Mouse (Mus musculus) C3H10T1/2 (cell line): Measurements from ENCODE around the gene Txndc5. TPM values are rescaled to one million over a fixed set of nuclear protein-coding genes. Genes with fewer than 3 reads are reported as not detected.

ENCODE experiments used
- polyA plus RNA-seq, 2 experiments: library from polyadenylated mRNA; unstranded; fragments of >200 nt; fragmentation: generic; extraction: Trizol; gene quantifications; one replicate each; pipeline ENCODE4 v1.2.1; 2012; ENCODE audit warnings: missing spikeins in 2 of 2

Txndc5 gene
- 100 to 1,000 TPM; 103 to 328 TPM for polyA plus RNA-seq

GRCm38 (mm10) chr13:38528687-38529294, at the start of gene Txndc5:
TSS of gene Txndc5 (minus strand) at chr13:38528824.

Other genes starting within 250 kb of the Txndc5 start
- under 1 TPM; 0.01 to 0.07 TPM for gene Bmp6, start 183.7 kb downstream of the Txndc5 start, polyA plus RNA-seq
- 10 to 100 TPM in 1 of 2 experiments, 1 to 10 TPM in 1; 2.8 to 11.2 TPM for gene Bloc1s5, start 106.3 kb upstream of the Txndc5 start, polyA plus RNA-seq
- 10 to 100 TPM in 1 of 2 experiments, 1 to 10 TPM in 1; 4.8 to 13.1 TPM for gene Eef1e1, start 130.2 kb upstream of the Txndc5 start, polyA plus RNA-seq